Mouse (Mus musculus) CH12.LX (cell line): Measurements from ENCODE around the gene Bcdin3d. TPM values are rescaled to one million over a fixed set of nuclear protein-coding genes. Genes with fewer than 3 reads are reported as not detected.
A peak's percentile ranks its signal among the peaks of the same experiment; 100 is the strongest.

Experiments used
- DNase-seq: peaks from one replicate; pipeline ENCODE4 v3.0.0-alpha.2; 2013; ENCODE audit errors: extremely low read depth
- H3K27ac ChIP-seq: 2 replicates; pipeline ENCODE4 v1.5.1; 2012; ENCODE audit warnings: low read depth, mild to moderate bottlenecking, control low read depth, moderate library complexity; ENCODE audit not compliant: insufficient read depth
- H3K27me3 ChIP-seq: replicated peaks from 2 replicates; pipeline ENCODE3; 2012; ENCODE audit warnings: inconsistent platforms
- H3K36me3 ChIP-seq, 2 experiments: replicated peaks in 1 of 2; 2 replicates each; pipeline versions ENCODE3 to v1.6.1; 2012; ENCODE audit warnings: inconsistent platforms in 1 of 2, low read length in 1 of 2, mild to moderate bottlenecking in 1 of 2, mixed read lengths in 1 of 2, moderate library complexity in 1 of 2; ENCODE audit not compliant: control insufficient read depth in 1 of 2, insufficient read depth in 1 of 2
- H3K4me1 ChIP-seq, 2 experiments: 2 replicates each; pipeline ENCODE4 v1.6.1; 2012; ENCODE audit warnings: inconsistent platforms in 1 of 2, moderate library complexity in 1 of 2; ENCODE audit not compliant: insufficient read depth in 2 of 2, control insufficient read depth in 1 of 2
- H3K4me2 ChIP-seq: 2 replicates; pipeline ENCODE4 v1.6.1; 2012; ENCODE audit warnings: low read depth, mild to moderate bottlenecking, control low read depth; ENCODE audit not compliant: poor library complexity, insufficient read depth, severe bottlenecking
- H3K4me3 ChIP-seq, 3 experiments: fragments of 150-350 bp in 1 of 3; sonication (generic) in 1 of 3; replicated peaks in 1 of 3; 2 replicates each; pipeline versions ENCODE3 to v1.5.1; 2011 to 2012; ENCODE audit warnings: low read depth in 2 of 3, low read length in 2 of 3, mild to moderate bottlenecking in 2 of 3, moderate library complexity in 2 of 3, control low read depth in 1 of 3, improper control_type of control experiment in 1 of 3, inconsistent platforms in 1 of 3, mixed read lengths in 1 of 3; ENCODE audit not compliant: poor library complexity in 1 of 3
- H3K79me2 ChIP-seq: replicated peaks from 2 replicates; pipeline ENCODE4 v1.6.1; 2012; ENCODE audit warnings: mild to moderate bottlenecking, moderate library complexity; ENCODE audit not compliant: control insufficient read depth, poor library complexity, insufficient read depth, severe bottlenecking; ENCODE audit errors: extremely low read depth
- H3K9ac ChIP-seq: 2 replicates; pipeline ENCODE4 v1.6.1; 2012; ENCODE audit warnings: low read depth, mild to moderate bottlenecking, control low read depth, moderate library complexity; ENCODE audit not compliant: insufficient read depth
- H3K9me3 ChIP-seq: replicated peaks from 2 replicates; pipeline ENCODE3; 2012; ENCODE audit warnings: low read length, inconsistent platforms, mixed read lengths
- CHD2 ChIP-seq: IDR thresholded peaks from 2 replicates; pipeline ENCODE4 v1.6.1; 2011; ENCODE audit warnings: low read length, improper control_type of control experiment
- GABPA ChIP-seq: IDR thresholded peaks from 2 replicates; pipeline ENCODE4 v1.6.1; 2012; ENCODE audit warnings: low read depth, low read length, improper control_type of control experiment, inconsistent platforms; ENCODE audit not compliant: insufficient replicate concordance
- IRF4 ChIP-seq: IDR thresholded peaks from 2 replicates; pipeline ENCODE4 v1.6.1; 2014; ENCODE audit warnings: low read depth, mild to moderate bottlenecking, inconsistent platforms, low read length, improper control_type of control experiment
- KAT2A ChIP-seq: IDR thresholded peaks from 2 replicates; pipeline ENCODE4 v1.6.1; 2012; ENCODE audit warnings: low read length, improper control_type of control experiment, inconsistent platforms; ENCODE audit not compliant: insufficient replicate concordance
- MXI1 ChIP-seq: IDR thresholded peaks from 2 replicates; pipeline ENCODE4 v1.6.1; 2011; ENCODE audit warnings: mild to moderate bottlenecking, low read depth, low read length, improper control_type of control experiment
- PAX5 ChIP-seq: IDR thresholded peaks from 2 replicates; pipeline ENCODE4 v1.6.1; 2012; ENCODE audit warnings: low read length, inconsistent platforms, mixed read lengths
- POLR2A ChIP-seq: IDR thresholded peaks from 2 replicates; pipeline ENCODE4 v1.6.1; 2011; ENCODE audit warnings: low read depth, mild to moderate bottlenecking, improper control_type of control experiment, low read length
- POLR2AphosphoS2 ChIP-seq: IDR thresholded peaks from 2 replicates; pipeline ENCODE4 v1.6.1; 2011; ENCODE audit warnings: low read depth, low read length, improper control_type of control experiment
- SMC3 ChIP-seq: IDR thresholded peaks from 2 replicates; pipeline ENCODE4 v1.6.1; 2011; ENCODE audit warnings: low read depth, low read length, improper control_type of control experiment
- TCF12 ChIP-seq: IDR thresholded peaks from 2 replicates; pipeline ENCODE4 v1.6.1; 2014; ENCODE audit warnings: low read depth, mild to moderate bottlenecking, inconsistent platforms, low read length, improper control_type of control experiment
- USF1 ChIP-seq: IDR thresholded peaks from 2 replicates; pipeline ENCODE4 v1.6.1; 2014; ENCODE audit warnings: low read depth, mild to moderate bottlenecking, inconsistent platforms, low read length, improper control_type of control experiment
- USF2 ChIP-seq: conservative IDR thresholded peaks from 2 replicates; pipeline ENCODE4 v1.6.1; 2011; ENCODE audit warnings: low read depth, low read length, improper control_type of control experiment
- ZKSCAN1 ChIP-seq: IDR thresholded peaks from 2 replicates; pipeline ENCODE4 v1.6.1; 2012; ENCODE audit warnings: low read depth, inconsistent platforms, low read length, improper control_type of control experiment, borderline replicate concordance
- dilution Hi-C: fragments of 300-500 bp; cut with MboI; formaldehyde crosslinking; loops from 2 replicates; pipeline ENCODE4 v1.14.3; 2020; ENCODE audit warnings: low sequenced_read_pairs; ENCODE audit not compliant: extremely low pct_unique_long_range_greater_than_20kb, extremely low pct_ligation_motif_present
- in situ Hi-C: fragments of 300-500 bp; cut with MboI; formaldehyde crosslinking; loops from 3 replicates; pipeline ENCODE4 v1.14.3; 2019; ENCODE audit warnings: low sequenced_read_pairs, low pct_ligation_motif_present, low pct_unique_long_range_greater_than_20kb, mixed read lengths
- polyA plus RNA-seq: library from polyadenylated mRNA; unstranded; fragments of >175 nt; gene quantifications from 2 replicates; pipeline ENCODE4 v1.2.1, GENCODE M21; 2012; ENCODE audit warnings: low read depth; ENCODE audit not compliant: insufficient read length
- total RNA-seq, 2 experiments: library from RNA; depleted of rRNA; stranded (reverse); fragments of 300-350 nt in 1 of 2; fragments of >200 nt in 1 of 2; gene quantifications; 2 replicates each; pipeline ENCODE4 v1.2.3; 2012 to 2014

Gene Bcdin3d
- total and polyA plus RNA-seq, 3 experiments, result 13.8 to 15.3 (median 14.2) TPM

GRCm38 (mm10) chr15:99456338-99456962, 18.1 kb downstream of the Bcdin3d start:
- Histone ChIP-seq H3K9me3 (no peaks in the 10 kb centered on the region), H3K9ac (no peak overlapping the region), H3K79me2 (no peaks in the 10 kb centered on the region), H3K36me3 (peaks cover 0 to 21% of the 10 kb centered on the region in 2 experiments), H3K4me2 (peak overlapping the region; percentile 88; the same call in 1 of the 2 replicates), H3K27ac (no peak overlapping the region), H3K4me3 (peak overlapping the region in 1 of 3 experiments; percentile 68), H3K27me3 (no peaks in the 10 kb centered on the region), H3K4me1 (peaks cover 5 to 28% of the 10 kb centered on the region in 2 experiments; a peak in 3 of 4 replicates)
- TF ChIP-seq PAX5 (no peak), IRF4 (no peak), SMC3 (no peak), POLR2AphosphoS2 (no peak), POLR2A (no peak), USF2 (no peak), ZKSCAN1 (no peak), KAT2A (no peak), MXI1 (no peak), CHD2 (no peak), USF1 (no peak)
- dilution Hi-C loops, result no loop called here
- in situ Hi-C loops, result no loop called here
- DNase-seq, result no peak

GRCm38 (mm10) chr15:99455415-99455814, 19.1 kb downstream of the Bcdin3d start:
- in situ Hi-C loops, result no loop called here
- H3K9ac ChIP-seq, result no peak overlapping the region
- H3K4me2 ChIP-seq, result no peak overlapping the region
- dilution Hi-C loops, result no loop called here
- H3K9me3 ChIP-seq, result no peaks in the 10 kb centered on the region
- H3K4me3 ChIP-seq, result no peak overlapping the region
- no peaks in the 10 kb centered on the region for H3K79me2 ChIP-seq
- DNase-seq, result no peak
- peaks cover 0 to 23% of the 10 kb centered on the region in 2 experiments for H3K36me3 ChIP-seq
- H3K27ac ChIP-seq, result no peak overlapping the region
- H3K4me1 ChIP-seq, result peaks cover 5 to 28% of the 10 kb centered on the region in 2 experiments; a peak in 3 of 4 replicates
- H3K27me3 ChIP-seq, result no peaks in the 10 kb centered on the region
- TF ChIP-seq TCF12 (no peak), GABPA (no peak), KAT2A (no peak)
- TF ChIP-seq, all 38 proteins: peak for 0
